Mouse (Mus musculus) cortical plate, adult 2 months (tissue): ENCODE data around the gene Tbc1d23. TPM values are rescaled to one million over a fixed set of nuclear protein-coding genes. Genes with fewer than 3 reads are reported as not detected.
"Not testable (repeated sequence)": the region's sequence is repeated elsewhere in the genome, so short reads cannot be mapped to it uniquely, and the experiment has no call there.

Experiments
- H3K27ac ChIP-seq: fragments of 200-500 bp; 2 replicates; pipeline ENCODE4 v1.5.1; 2012; ENCODE audit warnings: low read length, control low read depth, inconsistent platforms; ENCODE audit not compliant: insufficient read depth
- H3K4me1 ChIP-seq: fragments of 200-500 bp; 2 replicates; pipeline ENCODE4 v1.6.1; 2011; ENCODE audit warnings: low read length; ENCODE audit not compliant: control insufficient read depth, insufficient read depth
- H3K4me3 ChIP-seq: fragments of 200-500 bp; 2 replicates; pipeline ENCODE4 v1.5.1; 2011; ENCODE audit warnings: mild to moderate bottlenecking, low read length, control low read depth; ENCODE audit not compliant: insufficient read depth
- CTCF ChIP-seq: fragments of 200-500 bp; IDR thresholded peaks from 2 replicates; pipeline ENCODE4 v1.5.1; 2011; ENCODE audit warnings: mild to moderate bottlenecking, control low read depth, low read length; ENCODE audit not compliant: insufficient read depth; ENCODE audit errors: extremely low read depth
- POLR2A ChIP-seq: fragments of 200-500 bp; IDR thresholded peaks from 2 replicates; pipeline ENCODE4 v1.6.1; 2011; ENCODE audit warnings: mild to moderate bottlenecking, low read length, control low read depth; ENCODE audit not compliant: insufficient read depth; ENCODE audit errors: extremely low read depth
- polyA plus RNA-seq: library from polyadenylated mRNA; depleted of rRNA; stranded (reverse); fragments of >200 nt; gene quantifications from 2 replicates; pipeline ENCODE4 v1.2.3, GENCODE M21; 2012

Tbc1d23 gene
- polyA plus RNA-seq, 1 experiment = 40.9 TPM

DNA sequence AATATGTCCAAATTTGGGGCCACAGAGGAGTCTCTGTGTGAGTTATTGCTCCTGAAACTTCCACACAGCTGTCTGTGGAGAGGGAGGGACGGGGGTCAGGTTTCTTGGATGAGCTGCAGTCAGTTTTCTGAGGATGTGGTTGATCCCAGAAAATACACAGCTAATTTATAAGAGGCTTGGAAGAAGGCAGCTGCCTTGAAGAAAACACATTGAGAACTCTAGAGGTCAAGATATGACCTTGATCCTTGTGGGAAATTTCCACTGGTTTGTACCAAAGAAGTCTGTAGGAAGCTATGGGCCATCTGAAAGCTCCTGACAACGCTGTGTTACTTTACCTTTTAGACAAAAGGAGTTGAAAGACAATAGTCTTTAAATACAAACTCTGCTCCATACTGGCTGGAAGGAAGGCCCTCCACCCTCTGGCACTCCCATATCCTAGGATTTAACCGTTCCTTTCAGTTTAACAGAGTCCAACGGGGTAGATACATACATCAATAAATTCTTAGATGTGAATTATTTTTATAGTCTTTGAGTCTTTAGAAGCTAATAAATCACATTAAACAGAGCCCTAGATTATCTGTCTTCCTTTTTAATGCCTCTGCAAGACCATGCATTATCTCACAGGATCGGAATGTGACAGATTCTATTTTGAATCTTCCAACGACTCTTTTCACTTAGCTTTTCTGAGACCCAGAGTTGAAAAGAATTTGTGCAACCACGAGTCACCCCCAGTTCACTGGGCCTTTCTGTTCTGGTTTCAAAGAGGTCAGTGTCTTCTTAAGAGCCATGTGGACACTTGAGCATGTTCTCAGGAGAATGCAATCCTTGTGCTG lies 20.5 kb upstream of the Tbc1d23 start:
- Histone ChIP-seq H3K4me1 (no peaks in the 10 kb centered on the region), H3K4me3 (no peak overlapping the region), H3K27ac (no peak overlapping the region)
- TF ChIP-seq CTCF = no peak
- no peak for TF ChIP-seq POLR2A

DNA sequence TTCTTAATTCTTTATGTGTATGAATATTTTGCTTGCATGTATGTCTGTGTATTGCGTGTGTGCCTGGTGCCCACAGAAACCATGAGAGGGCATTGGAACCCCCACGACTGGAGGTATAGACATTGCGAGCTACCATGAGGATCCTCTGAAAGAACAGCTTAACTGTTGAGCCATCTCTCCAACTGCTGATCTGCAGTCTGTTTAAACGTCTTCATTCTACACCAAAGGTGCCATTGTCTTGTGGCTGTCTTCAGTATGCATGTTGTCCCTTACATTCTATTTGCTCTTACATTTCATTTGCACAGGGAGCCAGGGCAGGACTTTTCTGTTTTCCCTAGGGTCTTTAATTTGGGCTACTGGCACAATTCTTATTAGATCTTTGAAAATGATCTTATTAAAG lies 19.7 kb upstream of the Tbc1d23 start:
- no peak overlapping the region for H3K4me3 ChIP-seq
- H3K27ac ChIP-seq = no peak overlapping the region
- TF ChIP-seq POLR2A (no peak), CTCF (no peak)

DNA sequence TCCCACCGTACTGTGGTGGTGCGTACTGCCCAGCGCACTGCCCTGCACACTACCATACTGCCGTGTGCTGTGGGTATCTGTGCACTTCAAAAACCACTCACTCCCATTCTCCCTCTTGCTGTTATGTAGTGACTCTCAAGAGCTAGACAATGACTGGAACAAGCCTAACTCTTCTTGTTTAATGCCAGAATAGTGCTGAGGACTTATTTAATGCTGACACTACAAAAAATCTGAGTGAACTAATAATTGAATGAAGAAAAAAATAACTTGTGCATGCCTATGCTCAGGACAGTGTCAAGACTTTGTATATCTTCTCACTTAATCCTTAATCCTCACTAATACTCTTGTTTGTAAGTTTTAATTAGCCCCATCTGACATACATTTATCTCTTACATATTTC lies 16.2 kb upstream of the Tbc1d23 start:
- no peak for TF ChIP-seq CTCF
- no peak for TF ChIP-seq POLR2A
- no peak overlapping the region for H3K27ac ChIP-seq

More for the DNA sequence above, 19.7 kb upstream of the Tbc1d23 start:
- no peaks in the 10 kb centered on the region for H3K4me1 ChIP-seq

DNA sequence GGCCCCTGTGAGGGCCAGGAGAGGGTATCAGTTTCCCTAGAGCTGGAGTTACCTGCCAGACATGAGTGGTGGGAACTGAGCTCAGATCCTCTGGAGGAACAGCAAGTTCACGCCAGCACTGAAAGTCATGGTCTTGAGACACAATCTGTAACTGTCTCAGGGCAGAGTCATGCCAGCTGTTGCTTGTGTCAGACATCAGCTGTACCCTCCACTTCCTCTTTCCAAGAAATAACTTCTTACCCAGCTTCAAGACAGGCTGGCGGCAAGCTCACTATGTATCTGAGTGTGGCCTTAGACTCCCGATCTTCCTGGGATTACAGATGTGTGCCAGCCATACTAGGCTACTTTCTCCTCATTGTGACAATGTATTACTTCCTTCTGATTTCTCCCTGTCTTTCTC lies 15.3 kb upstream of the Tbc1d23 start:
- no peak for TF ChIP-seq CTCF
- no peak for TF ChIP-seq POLR2A
- H3K4me1 ChIP-seq = no peaks in the 10 kb centered on the region
- H3K4me3 ChIP-seq = no peak overlapping the region
- H3K27ac ChIP-seq = no peak overlapping the region

More for the DNA sequence above, 16.2 kb upstream of the Tbc1d23 start:
- Histone ChIP-seq H3K4me3 (no peak overlapping the region), H3K4me1 (no peaks in the 10 kb centered on the region)

DNA sequence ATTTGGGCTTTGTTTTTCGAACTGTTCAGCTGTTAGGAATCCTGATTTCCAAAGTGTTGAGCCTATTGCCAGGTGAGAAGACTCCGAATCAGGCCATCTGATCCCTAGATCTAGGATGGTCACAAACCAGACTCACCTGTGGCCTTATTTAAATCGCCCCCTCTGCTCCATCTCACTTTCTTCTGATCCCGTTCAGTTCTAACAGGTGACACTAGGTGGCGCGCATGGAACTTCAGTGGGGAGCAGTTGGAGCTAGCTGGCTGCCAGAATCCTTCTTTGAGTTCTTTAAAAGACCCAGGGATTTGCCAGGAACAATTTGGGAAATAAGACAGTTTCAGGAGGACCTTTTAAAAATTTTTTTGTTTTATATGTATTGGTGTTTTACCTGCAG lies 12.5 kb upstream of the Tbc1d23 start:
- Histone ChIP-seq H3K27ac (no peak overlapping the region), H3K4me3 (no peak overlapping the region), H3K4me1 (no peaks in the 10 kb centered on the region)
- TF ChIP-seq POLR2A (no peak), CTCF (peak; percentile 89)

DNA sequence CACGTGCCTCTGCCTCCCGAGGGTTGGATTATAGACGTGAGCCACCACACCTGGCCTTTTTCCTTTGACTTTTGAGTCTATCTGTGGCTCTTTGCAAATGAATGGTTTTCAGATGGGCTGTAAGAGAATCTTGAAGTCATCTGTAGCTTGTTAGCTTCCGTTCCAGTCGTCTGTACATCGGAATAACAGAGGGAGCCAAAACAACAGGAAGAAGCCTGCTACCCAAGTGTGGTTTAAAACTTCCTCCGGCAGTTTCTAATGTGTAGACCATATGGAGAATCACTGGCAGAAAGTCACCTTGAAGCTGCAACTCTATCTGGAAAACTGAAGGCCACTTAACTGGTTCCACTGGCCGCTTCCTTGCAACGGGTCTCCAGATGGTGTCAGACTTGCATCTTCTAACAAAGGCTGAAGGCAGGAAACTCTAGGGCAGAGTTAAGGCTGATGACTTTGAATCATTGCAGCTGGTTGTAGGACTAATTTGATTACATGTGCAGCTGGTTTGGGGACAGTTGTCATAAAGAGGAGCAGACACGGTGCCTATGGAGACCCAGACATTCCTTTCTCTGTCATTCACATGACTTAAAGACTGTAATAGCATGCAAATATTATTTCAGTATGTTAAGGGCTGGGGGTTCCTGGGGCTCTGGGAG lies 12.0 kb upstream of the Tbc1d23 start:
- TF ChIP-seq POLR2A = no peak
- no peak for TF ChIP-seq CTCF
- H3K4me1 ChIP-seq = no peaks in the 10 kb centered on the region
- no peak overlapping the region for H3K4me3 ChIP-seq
- H3K27ac ChIP-seq = no peak overlapping the region

DNA sequence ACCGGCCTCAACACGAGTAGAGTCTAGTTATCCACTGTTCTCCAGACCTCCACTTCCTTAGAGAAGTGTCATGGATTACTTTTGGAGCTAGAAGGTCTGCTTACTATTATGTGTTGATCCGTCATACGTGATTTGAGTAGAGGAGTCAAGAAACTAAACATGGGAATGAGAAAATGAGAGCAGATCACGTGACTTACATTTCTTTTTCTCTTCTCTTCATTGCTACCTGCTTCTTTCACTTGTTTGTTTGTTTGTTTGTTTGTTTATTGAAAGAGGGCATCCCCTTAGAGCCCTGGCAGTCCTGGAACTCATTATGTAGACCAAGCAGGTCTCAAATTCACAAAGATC lies 11.5 kb upstream of the Tbc1d23 start:
- H3K27ac ChIP-seq = no peak overlapping the region
- no peak for TF ChIP-seq POLR2A
- H3K4me1 ChIP-seq = no peaks in the 10 kb centered on the region
- no peak overlapping the region for H3K4me3 ChIP-seq

DNA sequence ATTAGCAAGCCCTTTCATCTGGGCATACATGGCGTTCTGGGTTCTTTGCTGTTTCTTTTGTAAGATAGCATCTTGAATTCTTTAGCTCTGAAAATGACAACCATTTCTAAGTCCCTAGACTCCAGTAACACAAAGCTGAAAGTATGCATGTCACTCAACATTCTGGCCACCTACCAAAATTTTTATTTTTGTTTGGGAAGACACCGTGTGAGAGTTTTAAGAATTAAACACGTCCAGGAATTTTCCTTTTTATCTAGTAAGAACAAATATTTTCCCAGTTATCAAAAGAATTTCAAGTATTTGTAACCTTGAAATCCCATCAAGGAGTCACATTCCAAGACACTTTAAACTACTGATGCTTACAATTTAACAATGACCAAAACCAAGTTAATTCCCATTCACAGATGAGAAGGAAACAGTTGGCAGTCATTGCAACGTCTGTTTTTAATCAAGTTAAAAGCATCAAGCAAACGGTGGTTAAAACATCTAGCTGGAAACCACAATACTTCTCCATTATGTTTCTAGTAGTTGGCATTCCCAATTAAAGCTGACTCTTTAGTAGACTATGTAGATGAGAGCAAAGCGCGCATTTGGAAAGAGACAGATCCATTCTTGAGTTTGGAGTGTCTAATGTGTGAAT lies 4.7 kb upstream of the Tbc1d23 start:
- H3K4me3 ChIP-seq = no peak overlapping the region
- no peak overlapping the region for H3K27ac ChIP-seq
- TF ChIP-seq POLR2A (no peak), CTCF (no peak)
- no peaks in the 10 kb centered on the region for H3K4me1 ChIP-seq

DNA sequence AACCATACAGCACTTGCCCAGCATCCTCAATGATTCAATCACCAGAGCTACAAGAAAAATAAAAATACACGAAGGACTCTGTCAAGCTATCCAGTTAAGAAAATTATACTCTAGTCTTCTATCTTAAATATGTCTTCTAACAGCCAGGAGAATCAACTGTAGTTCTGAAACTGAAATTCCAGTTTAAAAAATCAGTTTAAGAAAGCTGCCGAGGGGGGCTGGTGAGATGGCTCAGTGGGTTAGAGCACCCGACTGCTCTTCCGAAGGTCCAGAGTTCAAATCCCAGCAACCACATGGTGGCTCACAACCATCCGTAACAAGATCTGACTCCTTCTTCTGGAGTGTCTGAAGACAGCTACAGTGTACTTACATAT lies 620 bp upstream of the Tbc1d23 start:
- 0 out of 2 replicates have a peak overlapping the region, but pooled peaks have one; percentile 56 for H3K4me3 ChIP-seq
- not testable (repeated sequence) for H3K27ac ChIP-seq

DNA sequence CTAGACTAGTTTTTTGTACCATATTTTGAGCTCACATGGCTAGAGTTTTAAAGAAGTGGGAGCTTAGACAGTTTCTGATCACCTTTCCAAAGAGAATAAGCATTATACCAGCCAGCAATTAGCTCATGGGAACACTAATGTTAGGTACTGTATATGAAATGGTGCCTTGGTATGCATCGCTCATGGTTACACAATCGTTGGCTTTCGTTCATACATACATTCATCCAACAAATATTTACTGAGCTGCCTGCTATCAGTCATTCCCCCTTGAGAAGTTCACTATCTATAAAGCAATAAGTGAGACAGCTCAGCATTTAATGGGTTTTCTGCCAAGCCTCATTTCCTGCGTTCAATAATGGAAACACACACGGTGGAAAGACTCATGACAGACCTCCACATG lies 4.9 kb downstream of the Tbc1d23 start:
- Histone ChIP-seq H3K27ac (no peak overlapping the region), H3K4me1 (peaks cover 5% of the 10 kb centered on the region), H3K4me3 (no peak overlapping the region)
- no peak for TF ChIP-seq CTCF
- no peak for TF ChIP-seq POLR2A

More for the DNA sequence above, 620 bp upstream of the Tbc1d23 start:
- not testable (repeated sequence) for H3K4me1 ChIP-seq
